ENCODE assay signal across 11 mouse cellular contexts in genomic region chr5:124873890-124874601, GRCm38 (mm10).
"Had no signal": no experiment of that assay in that cellular context is flagged by ENCODE, and none has a peak within 500 bp of the region (broad histone marks: within the 10 kb centered on the region; RNA-seq: fewer than 3 reads in every experiment).

No protein-coding gene starts in this region.

- H3K4me3 ChIP-seq: kidney, embryonic 15.5 days; limb, embryonic 15.5 days; liver, embryonic 12.5 days; midbrain, embryonic 13.5 days; neural tube, embryonic 15.5 days had no signal

- H3K4me2 ChIP-seq: kidney, embryonic 15.5 days; limb, embryonic 15.5 days; liver, embryonic 12.5 days; midbrain, embryonic 13.5 days; neural tube, embryonic 15.5 days had no signal

- DNase-seq: kidney, adult 2 months; kidney, postnatal 14 days; layer of hippocampus, postnatal 36 days; thymus, postnatal 4 days had no signal

- H3K9me3 ChIP-seq: kidney, embryonic 15.5 days; limb, embryonic 15.5 days; liver, embryonic 12.5 days; midbrain, embryonic 13.5 days; neural tube, embryonic 15.5 days had no signal

- H3K27ac ChIP-seq: kidney, embryonic 15.5 days; limb, embryonic 15.5 days; liver, embryonic 12.5 days; midbrain, embryonic 13.5 days; neural tube, embryonic 15.5 days; stomach, postnatal 0 days had no signal

- ATAC-seq: intestine, embryonic 16.5 days; liver, embryonic 12.5 days; midbrain, embryonic 13.5 days had no signal

- H3K27me3 ChIP-seq: kidney, embryonic 15.5 days; limb, embryonic 15.5 days; liver, embryonic 12.5 days; midbrain, embryonic 13.5 days; neural tube, embryonic 15.5 days had no signal

- H3K9ac ChIP-seq: kidney, embryonic 15.5 days; limb, embryonic 15.5 days; liver, embryonic 12.5 days; midbrain, embryonic 13.5 days; neural tube, embryonic 15.5 days had no signal
